Mouse (Mus musculus) ovary, postnatal 14 days (tissue): ENCODE results near the gene Hexa.
A peak's percentile ranks its signal among the peaks of the same experiment; 100 is the strongest.

Experiments used
- DNase-seq: peaks from one replicate; pipeline ENCODE4 v3.0.0; 2022; ENCODE audit warnings: low spot score

The Hexa gene

GRCm38 (mm10) chr9:59539441-59540137, at the start of gene Hexa, which contains the start of gene Tmem202:
TSS of gene Hexa (plus strand) at chr9:59539540.
TSS of gene Tmem202 (minus strand) at chr9:59539847.
- peak; percentile 66 for DNase-seq

- DNase-seq = no peak
Observed at GRCm38 (mm10) chr9:59508146-59508545, 31.2 kb upstream of the Hexa start.

GRCm38 (mm10) chr9:59512381-59512780, 27.0 kb upstream of the Hexa start:
- no peak for DNase-seq

GRCm38 (mm10) chr9:59515069-59515468, 24.3 kb upstream of the Hexa start:
- no peak for DNase-seq

- DNase-seq = no peak
Observed at GRCm38 (mm10) chr9:59517127-59517526, 22.2 kb upstream of the Hexa start.

- DNase-seq = no peak
Observed at GRCm38 (mm10) chr9:59518976-59519375, 20.4 kb upstream of the Hexa start.

GRCm38 (mm10) chr9:59519396-59519795, 19.9 kb upstream of the Hexa start:
- no peak for DNase-seq

- no peak for DNase-seq
Observed at GRCm38 (mm10) chr9:59522906-59523305, 16.4 kb upstream of the Hexa start.

- no peak for DNase-seq
Observed at GRCm38 (mm10) chr9:59526727-59527126, 12.6 kb upstream of the Hexa start.

GRCm38 (mm10) chr9:59527580-59527979, 11.8 kb upstream of the Hexa start:
- DNase-seq = no peak

- no peak for DNase-seq
Observed at GRCm38 (mm10) chr9:59528274-59528673, 11.1 kb upstream of the Hexa start.

GRCm38 (mm10) chr9:59531645-59532044, 7.7 kb upstream of the Hexa start:
- no peak for DNase-seq

- DNase-seq = no peak
Observed at GRCm38 (mm10) chr9:59533422-59533821, 5.9 kb upstream of the Hexa start.

GRCm38 (mm10) chr9:59533889-59534288, 5.5 kb upstream of the Hexa start:
- DNase-seq = no peak

- DNase-seq = no peak
Observed at GRCm38 (mm10) chr9:59537651-59538050, 1.7 kb upstream of the Hexa start.

- DNase-seq = no peak
Observed at GRCm38 (mm10) chr9:59541617-59542016, 2.3 kb downstream of the Hexa start.

GRCm38 (mm10) chr9:59542766-59543324, 3.5 kb downstream of the Hexa start:
- no peak for DNase-seq

- no peak for DNase-seq
Observed at GRCm38 (mm10) chr9:59544739-59545138, 5.4 kb downstream of the Hexa start.

GRCm38 (mm10) chr9:59547869-59548268, 8.5 kb downstream of the Hexa start:
- no peak for DNase-seq

GRCm38 (mm10) chr9:59548961-59549487, 9.7 kb downstream of the Hexa start:
- no peak for DNase-seq

GRCm38 (mm10) chr9:59550077-59550476, 10.7 kb downstream of the Hexa start:
- no peak for DNase-seq

- no peak for DNase-seq
Observed at GRCm38 (mm10) chr9:59551017-59551416, 11.7 kb downstream of the Hexa start.

- peak; percentile 27 for DNase-seq
Observed at GRCm38 (mm10) chr9:59551620-59552031, 12.3 kb downstream of the Hexa start.

- DNase-seq = no peak
Observed at GRCm38 (mm10) chr9:59552610-59553009, 13.3 kb downstream of the Hexa start.
